ENCODE assay signal across 11 mouse cellular contexts in the genomic region with DNA sequence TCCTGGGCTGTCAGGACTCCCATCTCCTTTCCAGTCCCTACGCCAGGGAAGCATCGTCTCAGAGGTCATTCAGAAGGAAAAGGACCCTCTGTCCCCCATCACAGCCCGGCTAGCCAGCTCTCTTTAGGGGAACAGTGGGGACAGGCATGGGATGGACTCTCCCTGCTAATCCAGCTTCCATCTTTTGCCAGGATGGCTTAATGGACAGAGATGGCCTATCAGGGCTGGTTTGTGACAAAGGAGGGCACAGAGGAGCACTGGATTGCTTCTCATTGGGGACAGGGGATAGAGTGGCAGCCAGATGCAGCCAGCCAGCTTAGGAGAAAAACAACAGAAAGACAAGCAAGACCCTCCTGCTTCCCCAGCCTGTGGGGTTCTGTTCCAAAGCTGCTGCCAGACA. TPM values are rescaled to one million over a fixed set of nuclear protein-coding genes. Genes with fewer than 3 reads are reported as not detected.
A peak's percentile ranks its signal among the peaks of the same experiment; 100 is the strongest.
DNase-seq lines count a peak whose midpoint lies in the region; ATAC-seq and TF ChIP-seq lines count a peak whose summit lies in the region.
"Had no signal": no experiment of that assay in that cellular context is flagged by ENCODE, and none has a peak within 500 bp of the region (broad histone marks: within the 10 kb centered on the region; RNA-seq: fewer than 3 reads in every experiment).

No protein-coding gene starts in this region.

- H3K27ac ChIP-seq in left cerebral cortex, adult 2 months = no peak overlapping the region
- peak overlapping the region; percentile 70 for H3K27ac ChIP-seq in hindbrain, embryonic 12.5 days
- no peak overlapping the region for H3K27ac ChIP-seq in midbrain, embryonic 15.5 days

- no peak overlapping the region for H3K4me3 ChIP-seq in left cerebral cortex, adult 2 months
- H3K4me3 ChIP-seq in hindbrain, embryonic 12.5 days = no peak overlapping the region; the same call in 1 of the 2 replicates
- H3K4me3 ChIP-seq in midbrain, embryonic 15.5 days = no peak overlapping the region

- DNase-seq in left cerebral cortex, adult 2 months (ENCODE audit: extremely low spot score in 1 of 2, low spot score in 2 of 2) = peak; percentile 4 to 5
- DNase-seq in left cerebral cortex, adult 9 months (ENCODE audit: low spot score in 2 of 2) = no peak
- peak; percentile 30 for DNase-seq in embryo, embryonic 11 days
- no peak for DNase-seq in spleen, postnatal 36 days (ENCODE audit: low spot score in 2 of 2)
- no peak for DNase-seq in right cerebral cortex, adult 2 months (ENCODE audit: low spot score in 2 of 2)
- DNase-seq: cerebellum, adult 9-10 months; thymus, postnatal 25 days had no signal

- H3K9ac ChIP-seq in hindbrain, embryonic 12.5 days = 0 out of 2 replicates have a peak overlapping the region, but pooled peaks have one; percentile 13
- H3K9ac ChIP-seq in midbrain, embryonic 15.5 days = no peak overlapping the region

- intact Hi-C loops in left cerebral cortex, adult 2 months (cut with DNase I) = loop anchor here (5.0 to 10.0 kb wide), 2 partner anchors 318 to 420 kb away; no protein-coding TSS in a partner anchor

- no peaks in the 10 kb centered on the region for H3K36me3 ChIP-seq in hindbrain, embryonic 12.5 days
- no peaks in the 10 kb centered on the region for H3K36me3 ChIP-seq in midbrain, embryonic 15.5 days (replicated peaks)

- peak; percentile 41 for ATAC-seq in hindbrain, embryonic 12.5 days (ENCODE audit: low FRiP score)
- ATAC-seq in midbrain, embryonic 15.5 days (replicated peaks) = 0 out of 2 replicates have a peak, but pooled peaks have one; percentile 39
- no peak for ATAC-seq in megakaryocyte, adult 5-6 weeks (ENCODE audit: poor library complexity, severe bottlenecking)

- peaks cover 21% of the 10 kb centered on the region for H3K4me1 ChIP-seq in hindbrain, embryonic 12.5 days
- peaks cover 17% of the 10 kb centered on the region for H3K4me1 ChIP-seq in midbrain, embryonic 15.5 days

- peak overlapping the region; percentile 44 for H3K4me2 ChIP-seq in hindbrain, embryonic 12.5 days (replicated peaks)
- 0 out of 2 replicates have a peak overlapping the region, but pooled peaks have one; percentile 7 for H3K4me2 ChIP-seq in midbrain, embryonic 15.5 days

- H3K27me3 ChIP-seq in hindbrain, embryonic 12.5 days = peaks cover 21% of the 10 kb centered on the region
- peaks cover 6% of the 10 kb centered on the region for H3K27me3 ChIP-seq in midbrain, embryonic 15.5 days (replicated peaks)

- TF ChIP-seq CTCF in left cerebral cortex, adult 2 months (IDR thresholded peaks at IDR 0.05) = no peak

- WGBS in hindbrain, embryonic 12.5 days = 31% methylated on average over 3 of the region's 3 CpGs
- 13% methylated on average over 3 of the region's 3 CpGs for WGBS in midbrain, embryonic 15.5 days

- no peaks in the 10 kb centered on the region for H3K9me3 ChIP-seq in hindbrain, embryonic 12.5 days (replicated peaks)
- H3K9me3 ChIP-seq in midbrain, embryonic 15.5 days = no peaks in the 10 kb centered on the region

RNA-seq across cellular contexts. Expression of gene Cyp26b1, which starts 0.9 kb away (rescaled TPM):
- 10 to 100 TPM in 1 of 2 experiments, 1 to 10 TPM in 1; 7.9 to 11.9 TPM for total RNA-seq in left cerebral cortex, adult 2 months (2021)
- 55.3 and 60.5 TPM in 2 replicates for polyA plus RNA-seq in hindbrain, embryonic 12.5 days (2016; fragmentation: Nextera tagmentation; extraction: Ambion mirVana)
- 14.0 and 21.0 TPM in 2 replicates for polyA plus RNA-seq in midbrain, embryonic 15.5 days (2015; fragmentation: Nextera tagmentation; extraction: Ambion mirVana)
- total RNA-seq in megakaryocyte, adult 5-6 weeks (2015) = not detected in 2 replicates
- total RNA-seq in megakaryocyte, adult 5-6 weeks (2017) = not detected in 2 replicates
- total RNA-seq: granulocyte monocyte progenitor cell, adult 5-6 weeks had no signal

Comparison
In these comparisons a context has a peak if more than half of its experiments do, and no peak if none do; other contexts are left out.
1. DNase-seq: peak in left cerebral cortex, adult 2 months (2 of 2) and embryo, embryonic 11 days (single experiment); none in left cerebral cortex, adult 9 months (0 of 2), spleen, postnatal 36 days (0 of 2) and right cerebral cortex, adult 2 months (0 of 2).
2. RNA of gene Cyp26b1, which starts 0.9 kb away (total RNA-seq): 7.9 to 11.9 TPM in left cerebral cortex, adult 2 months; not detected in megakaryocyte, adult 5-6 weeks; every median in the first group is over 4 times any median in the second.